Mouse (Mus musculus) ES-Bruce4 (cell line): ENCODE results near the gene Ubfd1.

Experiments
- CTCF ChIP-seq: IDR thresholded peaks from one replicate; pipeline ENCODE4 v1.8.1; 2011; ENCODE audit warnings: low read depth, low read length
- EP300 ChIP-seq: IDR thresholded peaks from 2 replicates; pipeline ENCODE4 v1.6.1; 2011; ENCODE audit warnings: low read depth, low read length; ENCODE audit not compliant: insufficient read depth
- POLR2A ChIP-seq: IDR thresholded peaks from one replicate; pipeline ENCODE4 v1.8.1; 2011; ENCODE audit warnings: low read length; ENCODE audit not compliant: insufficient read depth

GRCm38 (mm10) chr7:122098009-122098408 is 31.0 kb downstream of the Ubfd1 start:
- TF ChIP-seq CTCF = no peak
- TF ChIP-seq EP300 = no peak
- no peak for TF ChIP-seq POLR2A
